Mouse (Mus musculus) megakaryocyte, embryonic 14.5 days (primary cell): ENCODE results near the gene Prune2.

Source experiments
- FLI1 ChIP-seq: IDR thresholded peaks from 2 replicates; pipeline ENCODE4 v1.6.1; 2012; ENCODE audit warnings: low read length, inconsistent platforms, mixed read lengths
- GATA1 ChIP-seq: IDR thresholded peaks from 3 replicates; pipeline ENCODE4 v1.6.1; 2012; ENCODE audit warnings: mixed read lengths, low read length, inconsistent platforms, borderline replicate concordance

GRCm38 (mm10) chr19:17055892-17056291, 100.0 kb downstream of the Prune2 start:
- TF ChIP-seq GATA1: no peak
- TF ChIP-seq FLI1: no peak
